Mouse (Mus musculus): ENCODE measurements around the gene St3gal4. TPM values are rescaled to one million over a fixed set of nuclear protein-coding genes. Genes with fewer than 3 reads are reported as not detected.
A peak's percentile ranks its signal among the peaks of the same experiment; 100 is the strongest.

Gene St3gal4
- polyA plus RNA-seq, 2 experiments: 14.5 to 35.6 TPM

DNA sequence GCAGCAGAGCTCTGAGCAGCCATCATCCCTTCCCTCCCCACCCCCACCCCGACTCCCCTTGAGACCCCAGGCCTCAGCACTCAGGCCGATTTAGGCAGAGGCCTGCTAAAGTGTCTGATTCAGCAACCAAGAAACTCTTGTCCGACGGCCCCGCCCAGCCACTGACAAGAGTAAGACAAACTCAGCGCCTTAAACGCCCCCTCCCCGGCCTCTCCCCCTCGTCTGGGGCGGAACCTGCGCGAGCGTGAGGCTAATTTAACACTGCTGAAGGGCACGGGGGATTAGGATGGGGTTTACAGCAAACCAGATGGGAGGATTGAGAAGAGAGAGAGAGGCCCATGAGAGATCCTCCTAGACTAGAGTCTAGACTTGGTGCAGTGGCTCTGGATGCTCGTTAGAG lies 74.6 kb downstream of the St3gal4 start:
- 5% methylated on average over 15 of the region's 15 CpGs for WGBS
- Histone ChIP-seq H3K27ac (replicated peaks; ENCODE audit: low read depth, low read length) (peak overlapping the region; percentile 57), H3K9ac (ENCODE audit: low read depth, low read length, severe bottlenecking) (peak overlapping the region; percentile 17; the same call in 1 of the 2 replicates), H3K36me3 (ENCODE audit: control insufficient read depth, insufficient read depth, low read length) (peaks cover 14% of the 10 kb centered on the region), H3K27me3 (ENCODE audit: control insufficient read depth, insufficient read depth, low read length) (no peaks in the 10 kb centered on the region), H3K4me2 (replicated peaks; ENCODE audit: low read depth, low read length, severe bottlenecking) (no peak overlapping the region; the same call in 1 of the 2 replicates), H3K4me1 (ENCODE audit: control insufficient read depth, insufficient read depth, low read length) (peaks cover 47% of the 10 kb centered on the region), H3K4me3 (replicated peaks; ENCODE audit: low read length) (no peak overlapping the region), H3K9me3 (ENCODE audit: control insufficient read depth, low read length) (no peaks in the 10 kb centered on the region)
- peak; percentile 53; the same call in 1 of the 2 replicates for ATAC-seq (ENCODE audit: low FRiP score, low read depth)
- no peak for TF ChIP-seq POLR2A (IDR thresholded peaks at IDR 0.05; ENCODE audit: borderline replicate concordance, extremely low read depth, insufficient read depth, insufficient read length)
- DNase-seq (ENCODE audit: low spot score): peak; percentile 59

DNA sequence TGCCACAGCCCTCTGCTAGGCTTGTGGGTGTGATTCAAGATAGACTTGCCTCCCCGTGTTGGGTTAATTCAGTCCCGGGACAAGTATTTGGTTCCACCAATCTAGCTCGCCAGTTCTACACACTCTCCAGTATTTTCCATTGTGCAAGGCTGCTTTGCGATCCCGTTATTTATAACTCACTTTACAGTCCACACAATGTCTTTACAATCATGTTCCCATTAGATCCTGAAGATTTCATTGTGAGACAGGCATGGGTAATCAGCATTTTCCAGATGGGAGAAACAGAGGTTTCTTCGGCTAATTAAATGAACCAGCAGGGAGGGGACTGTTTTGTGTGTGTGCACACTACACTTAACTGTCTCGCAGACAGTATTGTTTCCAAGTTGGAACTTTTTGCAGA lies 75.4 kb downstream of the St3gal4 start:
- 26% methylated on average over 7 of the region's 7 CpGs for WGBS
- TF ChIP-seq POLR2A (IDR thresholded peaks at IDR 0.05; ENCODE audit: borderline replicate concordance, extremely low read depth, insufficient read depth, insufficient read length): no peak
- H3K27ac ChIP-seq (replicated peaks; ENCODE audit: low read depth, low read length): 0 out of 2 replicates have a peak overlapping the region, but pooled peaks have one; percentile 10

DNA sequence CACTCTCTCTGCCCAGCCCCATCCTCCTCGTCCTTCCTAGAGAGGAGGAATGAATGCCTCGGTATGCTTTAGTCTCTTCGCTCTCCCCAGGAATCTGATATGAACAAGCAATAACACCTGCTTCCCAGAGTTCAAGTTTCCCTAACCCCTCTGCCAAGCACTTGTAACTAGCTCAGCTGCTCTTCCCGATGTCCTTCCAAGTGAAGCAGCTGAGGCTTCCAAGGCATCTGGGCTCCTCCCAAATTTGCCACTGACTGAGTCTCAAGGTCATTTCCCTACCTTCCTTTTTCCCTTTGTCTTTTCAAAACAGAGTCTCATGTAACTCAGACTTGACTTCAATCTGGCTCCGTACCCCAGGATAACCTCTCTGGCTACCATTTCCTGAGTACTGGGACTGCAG lies 77.6 kb downstream of the St3gal4 start:
- H3K9me3 ChIP-seq (ENCODE audit: control insufficient read depth, low read length): no peaks in the 10 kb centered on the region
- 72% methylated on average over 5 of the region's 5 CpGs for WGBS
- TF ChIP-seq POLR2A (IDR thresholded peaks at IDR 0.05; ENCODE audit: borderline replicate concordance, extremely low read depth, insufficient read depth, insufficient read length): no peak
- DNase-seq (ENCODE audit: low spot score) (peak; percentile 39), ATAC-seq (ENCODE audit: low FRiP score, low read depth) (no peak)
- no peak overlapping the region for H3K27ac ChIP-seq (replicated peaks; ENCODE audit: low read depth, low read length)
- no peak overlapping the region for H3K4me2 ChIP-seq (replicated peaks; ENCODE audit: low read depth, low read length, severe bottlenecking)
- no peak overlapping the region for H3K9ac ChIP-seq (ENCODE audit: low read depth, low read length, severe bottlenecking)
- H3K4me3 ChIP-seq (replicated peaks; ENCODE audit: low read length): no peak overlapping the region
- H3K36me3 ChIP-seq (ENCODE audit: control insufficient read depth, insufficient read depth, low read length): 0 out of 2 replicates have a peak, but pooled peaks cover under 1% of the 10 kb centered on the region
- peaks cover 44% of the 10 kb centered on the region for H3K4me1 ChIP-seq (ENCODE audit: control insufficient read depth, insufficient read depth, low read length)
- no peaks in the 10 kb centered on the region for H3K27me3 ChIP-seq (ENCODE audit: control insufficient read depth, insufficient read depth, low read length)

More for the DNA sequence above, 75.4 kb downstream of the St3gal4 start:
- peaks cover 47% of the 10 kb centered on the region for H3K4me1 ChIP-seq (ENCODE audit: control insufficient read depth, insufficient read depth, low read length)
- H3K4me3 ChIP-seq (replicated peaks; ENCODE audit: low read length): no peak overlapping the region
- peaks cover 14% of the 10 kb centered on the region for H3K36me3 ChIP-seq (ENCODE audit: control insufficient read depth, insufficient read depth, low read length)
- ATAC-seq (ENCODE audit: low FRiP score, low read depth) (no peak; the same call in 1 of the 2 replicates), DNase-seq (ENCODE audit: low spot score) (peak; percentile 30)
- no peak overlapping the region for H3K9ac ChIP-seq (ENCODE audit: low read depth, low read length, severe bottlenecking)
- no peaks in the 10 kb centered on the region for H3K27me3 ChIP-seq (ENCODE audit: control insufficient read depth, insufficient read depth, low read length)
- H3K4me2 ChIP-seq (replicated peaks; ENCODE audit: low read depth, low read length, severe bottlenecking): no peak overlapping the region
- no peaks in the 10 kb centered on the region for H3K9me3 ChIP-seq (ENCODE audit: control insufficient read depth, low read length)

DNA sequence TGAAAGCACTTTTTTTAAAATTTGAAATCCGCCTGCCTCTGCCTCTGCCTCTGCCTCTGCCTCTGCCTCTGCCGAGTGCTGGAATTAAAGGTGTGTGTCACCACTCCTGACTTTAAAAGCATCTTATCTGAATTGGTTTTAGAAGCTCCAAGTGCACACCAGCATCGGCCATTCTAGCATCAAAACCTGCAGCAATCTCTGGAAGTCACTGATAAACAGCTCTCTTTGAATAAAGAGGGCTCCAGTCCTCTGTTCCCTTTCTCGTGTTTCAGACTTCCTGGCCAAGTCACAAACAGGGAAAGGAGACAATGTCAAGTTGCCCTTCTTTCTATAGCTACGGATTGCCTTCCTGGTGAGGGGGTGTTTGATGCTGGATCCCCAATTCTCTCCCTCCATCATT lies 79.2 kb downstream of the St3gal4 start:
- H3K4me1 ChIP-seq (ENCODE audit: control insufficient read depth, insufficient read depth, low read length): peaks cover 27% of the 10 kb centered on the region
- no peak overlapping the region for H3K9ac ChIP-seq (ENCODE audit: low read depth, low read length, severe bottlenecking)
- no peak overlapping the region for H3K4me3 ChIP-seq (replicated peaks; ENCODE audit: low read length)
- H3K36me3 ChIP-seq (ENCODE audit: control insufficient read depth, insufficient read depth, low read length): no peaks in the 10 kb centered on the region
- ATAC-seq (ENCODE audit: low FRiP score, low read depth) (no peak), DNase-seq (ENCODE audit: low spot score) (no peak)
- no peaks in the 10 kb centered on the region for H3K9me3 ChIP-seq (ENCODE audit: control insufficient read depth, low read length)
- H3K27ac ChIP-seq (replicated peaks; ENCODE audit: low read depth, low read length): no peak overlapping the region
- WGBS: 68% methylated on average over 5 of the region's 5 CpGs
- TF ChIP-seq POLR2A (IDR thresholded peaks at IDR 0.05; ENCODE audit: borderline replicate concordance, extremely low read depth, insufficient read depth, insufficient read length): no peak
- no peaks in the 10 kb centered on the region for H3K27me3 ChIP-seq (ENCODE audit: control insufficient read depth, insufficient read depth, low read length)
- no peak overlapping the region for H3K4me2 ChIP-seq (replicated peaks; ENCODE audit: low read depth, low read length, severe bottlenecking)

DNA sequence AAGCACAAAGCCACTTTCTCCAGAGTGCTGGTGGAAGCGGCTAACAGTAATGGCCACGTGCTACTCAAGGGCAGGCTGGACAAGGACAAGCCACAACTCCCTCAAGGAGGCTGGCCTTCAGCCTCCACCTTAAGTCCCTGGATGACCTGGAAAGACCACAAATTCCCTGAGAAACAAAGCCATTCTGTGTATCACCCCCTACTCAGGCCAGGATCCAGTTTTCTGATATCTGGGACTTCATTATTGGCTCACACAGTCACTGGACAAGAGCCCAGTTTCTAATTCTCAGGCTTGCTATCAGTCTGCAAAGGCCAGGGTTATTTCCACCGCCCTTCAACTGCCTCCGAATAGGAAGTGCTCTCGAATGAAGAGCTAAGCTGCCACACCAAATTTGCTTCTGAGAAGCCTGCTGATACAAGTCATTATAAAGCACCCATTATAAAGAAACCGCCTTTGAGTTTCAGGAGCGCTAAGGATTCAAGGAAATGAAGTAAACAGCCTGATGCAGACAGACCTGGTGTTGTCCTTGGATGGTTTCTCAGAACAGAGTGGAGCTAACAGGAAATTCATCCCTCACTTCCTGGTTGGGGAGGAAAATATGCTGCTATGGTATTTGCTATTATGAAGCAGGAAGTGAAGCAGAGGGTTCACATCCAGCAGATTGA lies 80.0 kb downstream of the St3gal4 start:
- Histone ChIP-seq H3K4me3 (replicated peaks; ENCODE audit: low read length) (no peak overlapping the region), H3K36me3 (ENCODE audit: control insufficient read depth, insufficient read depth, low read length) (no peaks in the 10 kb centered on the region), H3K27me3 (ENCODE audit: control insufficient read depth, insufficient read depth, low read length) (no peaks in the 10 kb centered on the region), H3K27ac (replicated peaks; ENCODE audit: low read depth, low read length) (peak overlapping the region; percentile 33; the same call in 1 of the 2 replicates), H3K9ac (ENCODE audit: low read depth, low read length, severe bottlenecking) (no peak overlapping the region), H3K9me3 (ENCODE audit: control insufficient read depth, low read length) (no peaks in the 10 kb centered on the region), H3K4me2 (replicated peaks; ENCODE audit: low read depth, low read length, severe bottlenecking) (no peak overlapping the region), H3K4me1 (ENCODE audit: control insufficient read depth, insufficient read depth, low read length) (peaks cover 19% of the 10 kb centered on the region)
- ATAC-seq (ENCODE audit: low FRiP score, low read depth) (0 out of 2 replicates have a peak, but pooled peaks have one; percentile 16), DNase-seq (ENCODE audit: low spot score) (peak; percentile 32)
- TF ChIP-seq POLR2A (IDR thresholded peaks at IDR 0.05; ENCODE audit: borderline replicate concordance, extremely low read depth, insufficient read depth, insufficient read length): no peak
- WGBS: 71% methylated on average over 7 of the region's 7 CpGs
